Mouse (Mus musculus) thymus, postnatal 10 days (tissue): ENCODE data around the gene Actl9.
A peak's percentile ranks its signal among the peaks of the same experiment; 100 is the strongest.

Experiments
- DNase-seq, 2 experiments: peaks; one replicate each; pipeline ENCODE4 v3.0.0; 2021; ENCODE audit warnings: low spot score in 2 of 2

The Actl9 gene

GRCm38 (mm10) chr17:33432019-33432946 is at the start of gene Actl9:
TSS of gene Actl9 (plus strand) at chr17:33432896.
- DNase-seq = no peak

DNA sequence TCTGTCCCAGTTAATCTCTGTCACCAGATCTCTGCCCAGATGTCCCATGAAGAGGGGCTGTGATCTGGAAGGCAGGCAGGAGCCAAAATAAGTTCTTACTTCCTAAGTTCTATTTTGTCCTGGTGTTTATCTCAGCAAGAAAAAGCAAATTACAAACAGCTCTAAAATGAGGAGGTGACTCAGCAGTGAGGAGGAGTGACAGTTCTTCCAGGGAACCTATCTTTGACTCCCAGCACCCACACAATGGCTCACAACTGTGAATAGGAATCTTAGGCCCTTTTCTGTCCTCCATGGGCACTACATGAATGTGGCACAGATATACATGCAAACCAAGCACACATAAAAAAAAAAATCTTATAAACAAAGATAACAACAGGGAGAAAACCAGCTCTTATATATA is 47.0 kb upstream of the Actl9 start:
- DNase-seq = no peak

- no peak for DNase-seq
Measured at GRCm38 (mm10) chr17:33392271-33392670, 40.4 kb upstream of the Actl9 start.

GRCm38 (mm10) chr17:33394182-33395034 is 38.3 kb upstream of the Actl9 start, which contains the start of gene Zfp101:
TSS of gene Zfp101 (minus strand) at chr17:33394641.
- DNase-seq = peak; percentile 75 to 76

- DNase-seq = peak; percentile 52 to 81
Measured at GRCm38 (mm10) chr17:33439148-33439547, 6.5 kb downstream of the Actl9 start.

GRCm38 (mm10) chr17:33439922-33440321 is 7.2 kb downstream of the Actl9 start:
- no peak for DNase-seq

DNA sequence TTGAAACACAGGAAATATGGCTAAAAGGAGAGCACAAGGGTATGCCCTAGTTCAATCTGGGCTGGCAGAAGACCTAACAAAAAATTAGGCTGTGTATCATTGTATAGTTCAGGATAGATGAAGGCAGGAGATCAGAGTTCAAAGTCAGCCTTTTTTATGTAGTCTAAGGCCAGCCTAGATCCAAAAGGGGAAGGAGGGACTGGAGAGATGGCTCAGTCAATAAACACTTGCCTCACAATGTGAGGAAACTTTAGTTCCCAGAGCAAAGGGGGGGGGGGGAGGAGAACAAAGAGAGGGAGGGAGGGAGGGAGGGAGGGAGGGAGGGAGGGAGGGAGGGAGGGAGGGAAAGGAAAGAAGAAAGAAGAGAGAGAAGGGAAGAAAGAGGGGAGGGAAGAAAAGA is 8.5 kb downstream of the Actl9 start:
- DNase-seq = no peak

DNA sequence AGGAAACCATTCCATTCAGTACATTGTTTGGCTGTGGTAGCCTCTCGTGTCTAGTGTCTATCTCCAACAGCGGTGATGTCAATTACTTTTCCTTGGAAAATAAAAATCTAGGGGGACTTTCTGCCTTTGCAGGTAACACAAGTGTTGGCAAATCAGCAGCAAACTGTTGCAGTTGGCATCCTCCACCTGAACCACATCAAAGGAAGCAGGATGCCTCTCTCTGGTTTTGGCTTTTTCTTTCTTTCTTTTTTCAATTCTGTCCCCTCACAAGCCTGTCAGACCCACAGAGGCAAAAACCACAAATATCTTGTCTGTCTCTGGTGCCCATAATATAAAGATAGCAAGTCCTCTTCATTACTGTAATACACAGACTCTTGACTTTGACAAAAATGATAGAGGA is 23.9 kb downstream of the Actl9 start:
- DNase-seq = no peak

DNA sequence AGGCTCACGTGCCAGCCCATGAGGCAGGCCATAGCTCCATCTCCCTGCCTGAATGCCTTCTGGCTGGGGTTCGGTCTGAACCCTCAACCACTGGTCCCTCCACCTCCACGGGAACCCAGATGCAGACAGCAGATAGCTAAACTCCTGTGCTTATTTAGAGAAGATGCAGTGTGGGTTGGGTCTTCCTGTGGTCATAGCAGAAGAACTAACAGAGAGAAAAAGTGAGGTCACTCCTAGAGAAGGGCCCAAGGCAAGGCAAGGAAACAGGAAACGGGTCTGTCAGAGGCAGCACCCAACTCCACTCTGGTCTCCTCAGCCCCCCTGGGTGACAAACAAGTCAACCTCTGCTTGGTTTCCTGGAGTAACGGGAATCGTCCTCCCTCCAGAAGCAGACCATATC is 38.5 kb downstream of the Actl9 start:
- no peak for DNase-seq
